Mouse (Mus musculus) intestine, embryonic 15.5 days (tissue): Measurements from ENCODE around the gene Gm42688. TPM values are rescaled to one million over a fixed set of nuclear protein-coding genes. Genes with fewer than 3 reads are reported as not detected.

Source experiments
- ATAC-seq: fragments of 200-750 bp; cut with Nextera tagmentation; 2 replicates; pipeline ENCODE4 v1.8.0; 2017; ENCODE audit warnings: moderate TSS enrichment, moderate library complexity
- H3K27ac ChIP-seq: fragments of 300-500 bp; sonication (generic); 2 replicates; pipeline ENCODE4 v1.5.1; 2015; ENCODE audit warnings: mild to moderate bottlenecking, inconsistent platforms
- H3K27me3 ChIP-seq: fragments of 300-500 bp; sonication (generic); replicated peaks from 2 replicates; pipeline ENCODE4 v1.6.1; 2015; ENCODE audit warnings: inconsistent platforms
- H3K36me3 ChIP-seq: fragments of 300-500 bp; sonication (generic); 2 replicates; pipeline ENCODE4 v1.6.1; 2015; ENCODE audit warnings: inconsistent platforms
- H3K4me1 ChIP-seq: fragments of 300-500 bp; sonication (generic); replicated peaks from 2 replicates; pipeline ENCODE4 v1.6.1; 2015; ENCODE audit warnings: inconsistent platforms
- H3K4me2 ChIP-seq: fragments of 300-500 bp; sonication (generic); replicated peaks from 2 replicates; pipeline ENCODE4 v1.6.1; 2015; ENCODE audit warnings: mild to moderate bottlenecking, inconsistent platforms
- H3K4me3 ChIP-seq: fragments of 300-500 bp; sonication (generic); replicated peaks from 2 replicates; pipeline ENCODE4 v1.5.1; 2015; ENCODE audit warnings: inconsistent platforms
- H3K9ac ChIP-seq: fragments of 300-500 bp; sonication (generic); 2 replicates; pipeline ENCODE4 v1.6.1; 2015; ENCODE audit warnings: inconsistent platforms
- H3K9me3 ChIP-seq: fragments of 300-500 bp; sonication (generic); 2 replicates; pipeline ENCODE4 v1.6.1; 2016; ENCODE audit warnings: inconsistent platforms
- WGBS: fragments of 180-500 bp; shearing (Covaris S2); methylation state at CpG from one replicate; pipeline ENCODE4 v1.1.7; 2015; 5-methylcytosine and 5-hydroxymethylcytosine counted together
- polyA plus RNA-seq: library from polyadenylated mRNA; unstranded; fragments of >200 nt; fragmentation: Nextera tagmentation; extraction: Ambion mirVana; gene quantifications from 2 replicates; pipeline ENCODE4 v1.2.1, GENCODE M21; 2015

Gm42688 gene
- polyA plus RNA-seq, 1 experiment from 2014 or later = 2.3 TPM

DNA sequence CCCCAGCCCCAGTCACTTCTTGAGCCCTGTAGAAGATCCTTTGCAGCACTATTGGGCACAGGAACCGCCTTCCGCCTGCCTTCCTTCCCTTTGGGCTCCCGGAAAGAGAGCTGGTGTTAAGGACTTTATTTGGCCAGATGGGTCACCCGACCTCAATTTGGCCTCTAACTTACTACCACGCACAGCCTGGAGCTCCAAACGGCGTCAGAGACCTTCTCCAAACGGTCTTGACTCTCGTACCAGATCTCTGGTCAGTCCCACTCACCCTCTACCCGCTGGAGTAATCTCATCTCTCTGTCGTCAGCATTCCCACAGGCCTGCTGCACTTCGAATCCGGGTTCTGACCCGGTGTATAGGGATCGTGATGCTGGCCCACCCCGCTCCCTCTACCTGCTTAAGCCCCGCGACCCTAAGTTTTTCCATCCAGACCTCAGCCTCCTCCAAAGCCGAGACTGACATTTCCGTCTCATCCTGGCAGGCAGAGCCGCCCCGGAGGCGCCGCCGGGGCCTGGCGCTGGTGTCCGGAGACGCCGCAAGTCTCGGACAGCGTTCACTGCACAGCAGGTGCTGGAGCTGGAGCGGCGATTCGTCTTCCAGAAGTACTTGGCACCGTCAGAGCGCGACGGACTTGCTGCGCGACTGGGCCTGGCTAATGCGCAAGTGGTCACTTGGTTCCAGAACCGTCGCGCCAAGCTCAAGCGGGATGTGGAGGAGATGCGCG, 14.1 kb upstream of the Gm42688 start:
- WGBS = 4% methylated on average over 47 of the region's 47 CpGs
- no peak overlapping the region for H3K9ac ChIP-seq
- ATAC-seq = no peak; the same call in 1 of the 2 replicates

GRCm38 (mm10) chr6:83087926-83088260, 13.5 kb upstream of the Gm42688 start:
- H3K4me2 ChIP-seq = peak overlapping the region; percentile 56
- no peak; the same call in 1 of the 2 replicates for ATAC-seq
- no peaks in the 10 kb centered on the region for H3K9me3 ChIP-seq
- H3K4me3 ChIP-seq = peak overlapping the region; percentile 22
- H3K27ac ChIP-seq = no peak overlapping the region
- H3K36me3 ChIP-seq = no peaks in the 10 kb centered on the region
- peaks cover 14% of the 10 kb centered on the region for H3K4me1 ChIP-seq
- H3K27me3 ChIP-seq = peaks cover 66% of the 10 kb centered on the region
- H3K9ac ChIP-seq = no peak overlapping the region
- WGBS = 17% methylated on average over 9 of the region's 9 CpGs

More for the DNA sequence above, 14.1 kb upstream of the Gm42688 start:
- Histone ChIP-seq H3K4me1 (peaks cover 14% of the 10 kb centered on the region), H3K4me2 (peak overlapping the region; percentile 56), H3K27me3 (peaks cover 69% of the 10 kb centered on the region), H3K36me3 (no peaks in the 10 kb centered on the region), H3K27ac (no peak overlapping the region), H3K9me3 (no peaks in the 10 kb centered on the region), H3K4me3 (peak overlapping the region; percentile 22)

- Histone ChIP-seq H3K4me2 (no peak overlapping the region), H3K27ac (peak overlapping the region; percentile 44; the same call in 1 of the 2 replicates), H3K9ac (no peak overlapping the region), H3K27me3 (peaks cover 24% of the 10 kb centered on the region), H3K9me3 (no peaks in the 10 kb centered on the region), H3K36me3 (no peaks in the 10 kb centered on the region), H3K4me1 (peaks cover 3% of the 10 kb centered on the region), H3K4me3 (no peak overlapping the region)
- WGBS = 28% methylated on average over 6 of the region's 6 CpGs
- ATAC-seq = no peak
Observed at GRCm38 (mm10) chr6:83092416-83093127, 8.8 kb upstream of the Gm42688 start.

- Histone ChIP-seq H3K4me3 (no peak overlapping the region), H3K9ac (no peak overlapping the region), H3K4me1 (no peaks in the 10 kb centered on the region), H3K9me3 (no peaks in the 10 kb centered on the region), H3K27me3 (0 out of 2 replicates have a peak, but pooled peaks cover 2% of the 10 kb centered on the region), H3K4me2 (no peak overlapping the region), H3K27ac (no peak overlapping the region), H3K36me3 (no peaks in the 10 kb centered on the region)
- 50% methylated on average over 6 of the region's 6 CpGs for WGBS
- no peak for ATAC-seq
Observed at GRCm38 (mm10) chr6:83095968-83096367, 5.4 kb upstream of the Gm42688 start.

GRCm38 (mm10) chr6:83098411-83098810, 3.0 kb upstream of the Gm42688 start:
- no peaks in the 10 kb centered on the region for H3K36me3 ChIP-seq
- no peak overlapping the region for H3K4me2 ChIP-seq
- H3K4me3 ChIP-seq = no peak overlapping the region
- 0 out of 2 replicates have a peak, but pooled peaks cover 2% of the 10 kb centered on the region for H3K27me3 ChIP-seq
- H3K9ac ChIP-seq = no peak overlapping the region
- H3K4me1 ChIP-seq = peaks cover 15% of the 10 kb centered on the region
- no peaks in the 10 kb centered on the region for H3K9me3 ChIP-seq
- ATAC-seq = no peak
- WGBS = 49% methylated on average over 2 of the region's 2 CpGs
- no peak overlapping the region for H3K27ac ChIP-seq

GRCm38 (mm10) chr6:83101688-83102556, 505 bp downstream of the Gm42688 start:
- Histone ChIP-seq H3K4me1 (peaks cover 16% of the 10 kb centered on the region), H3K27me3 (no peaks in the 10 kb centered on the region), H3K4me2 (peak overlapping the region; percentile 100), H3K27ac (peak overlapping the region; percentile 86), H3K9me3 (no peaks in the 10 kb centered on the region), H3K9ac (peak overlapping the region; percentile 88), H3K4me3 (peak overlapping the region; percentile 72), H3K36me3 (no peaks in the 10 kb centered on the region)
- peak; percentile 89 for ATAC-seq
- WGBS = under 1% methylated on average over 74 of the region's 74 CpGs

DNA sequence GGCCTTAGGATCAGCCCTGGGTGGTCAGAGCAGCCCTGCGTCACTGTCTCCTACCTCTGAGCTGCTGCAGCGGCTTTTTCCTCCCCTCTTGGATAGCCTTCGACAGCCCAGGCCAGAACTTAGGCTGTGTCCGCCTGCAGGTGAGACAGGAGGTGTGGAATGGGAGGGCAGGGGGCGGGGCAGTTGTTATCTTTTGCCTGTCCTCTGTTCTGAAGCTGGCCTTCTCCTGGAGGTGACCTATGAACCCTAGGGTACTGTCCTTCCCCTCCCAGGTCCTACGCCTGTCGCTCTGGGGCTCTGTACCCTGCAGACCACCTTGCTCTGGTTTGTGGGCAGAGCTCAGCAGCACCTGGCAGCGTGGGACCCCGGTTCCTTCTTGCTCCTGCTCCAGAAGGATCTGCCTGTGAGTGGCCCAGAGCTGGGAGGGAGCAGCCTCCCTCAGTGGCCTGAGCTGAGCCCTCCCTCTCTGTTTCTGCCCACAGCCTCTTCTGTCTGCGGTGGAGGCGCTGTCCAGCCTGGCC, 1.8 kb downstream of the Gm42688 start:
- Histone ChIP-seq H3K27me3 (no peaks in the 10 kb centered on the region), H3K4me2 (peak overlapping the region; percentile 100), H3K36me3 (no peaks in the 10 kb centered on the region), H3K4me3 (peak overlapping the region; percentile 72; the same call in 1 of the 2 replicates), H3K9ac (no peak overlapping the region), H3K4me1 (peaks cover 23% of the 10 kb centered on the region), H3K9me3 (no peaks in the 10 kb centered on the region), H3K27ac (peak overlapping the region; percentile 51; the same call in 1 of the 2 replicates)
- peak; percentile 16; the same call in 1 of the 2 replicates for ATAC-seq
- WGBS = 42% methylated on average over 11 of the region's 11 CpGs

DNA sequence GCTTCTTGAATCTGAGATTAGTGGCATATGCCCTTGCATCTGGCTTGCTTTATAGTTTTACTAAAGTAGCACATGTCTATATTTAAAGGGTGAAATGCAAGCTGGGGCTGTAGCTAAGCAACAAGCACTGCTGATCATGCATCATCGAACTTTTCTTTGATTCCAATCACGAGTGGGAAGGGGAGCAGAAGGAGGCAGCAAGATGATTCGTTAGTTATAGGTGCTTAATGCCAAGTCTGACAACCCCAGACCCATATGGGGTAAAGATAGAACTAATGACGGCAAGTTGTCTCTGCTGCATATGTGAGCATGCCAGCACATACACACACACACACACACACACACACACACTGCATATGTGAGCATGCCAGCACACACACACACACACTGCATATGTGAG, 2.7 kb downstream of the Gm42688 start:
- Histone ChIP-seq H3K4me2 (no peak overlapping the region), H3K27ac (no peak overlapping the region), H3K4me1 (peaks cover 24% of the 10 kb centered on the region), H3K9me3 (no peaks in the 10 kb centered on the region), H3K9ac (no peak overlapping the region), H3K27me3 (no peaks in the 10 kb centered on the region), H3K4me3 (no peak overlapping the region), H3K36me3 (no peaks in the 10 kb centered on the region)
- 81% methylated on average over 4 of the region's 4 CpGs for WGBS
- no peak for ATAC-seq

- Histone ChIP-seq H3K4me3 (peak overlapping the region; percentile 80), H3K36me3 (no peaks in the 10 kb centered on the region), H3K4me1 (peaks cover 20% of the 10 kb centered on the region), H3K27me3 (no peaks in the 10 kb centered on the region), H3K9me3 (no peaks in the 10 kb centered on the region), H3K27ac (peak overlapping the region; percentile 58; the same call in 1 of the 2 replicates), H3K9ac (no peak overlapping the region; the same call in 1 of the 2 replicates), H3K4me2 (peak overlapping the region; percentile 64)
- peak; percentile 29 for ATAC-seq
- WGBS = 36% methylated on average over 13 of the region's 13 CpGs
Observed at GRCm38 (mm10) chr6:83107566-83108400, 6.4 kb downstream of the Gm42688 start.

GRCm38 (mm10) chr6:83108762-83109668, 7.6 kb downstream of the Gm42688 start, which contains the start of gene Mrpl53:
TSS of gene Mrpl53 (plus strand) at chr6:83109040.
- H3K9me3 ChIP-seq = no peaks in the 10 kb centered on the region
- H3K27me3 ChIP-seq = no peaks in the 10 kb centered on the region
- H3K9ac ChIP-seq = peak within 1 kb of the TSS; percentile 91
- ATAC-seq = peak; percentile 91
- under 1% methylated on average over 76 of the region's 76 CpGs for WGBS
- H3K4me3 ChIP-seq = peak within 1 kb of the TSS; percentile 80
- H3K4me1 ChIP-seq = peaks cover 12% of the 10 kb centered on the region
- H3K27ac ChIP-seq = peak within 1 kb of the TSS; percentile 58
- no peaks in the 10 kb centered on the region for H3K36me3 ChIP-seq
- H3K4me2 ChIP-seq = peak within 1 kb of the TSS; percentile 64
